Comparison of ENCODE assay signal across 10 mouse cellular contexts in genomic region chr11:109485398-109486045, GRCm38 (mm10). TPM values are rescaled to one million over a fixed set of nuclear protein-coding genes. Genes with fewer than 3 reads are reported as not detected.
DNase-seq lines count a peak whose midpoint lies in the region; ATAC-seq and TF ChIP-seq lines count a peak whose summit lies in the region.
"Had no signal": no experiment of that assay in that cellular context is flagged by ENCODE, and none has a peak within 500 bp of the region (broad histone marks: within the 10 kb centered on the region; RNA-seq: fewer than 3 reads in every experiment).

No protein-coding gene starts in this region.

- TF ChIP-seq POLR2A in bone marrow, adult 2 months (IDR thresholded peaks at IDR 0.05; ENCODE audit: borderline replicate concordance, control insufficient read depth, low read depth, low read length) = no peak
- TF ChIP-seq POLR2A in thymus, adult 2 months (IDR thresholded peaks at IDR 0.05; ENCODE audit: control insufficient read depth, extremely low read depth, insufficient read depth, low read length, poor library complexity) = no peak

- WGBS in bone marrow, adult 2 months = 64% methylated on average over 15 of the region's 15 CpGs
- 55% methylated on average over 15 of the region's 15 CpGs for WGBS in kidney, postnatal 0 days
- WGBS in liver, embryonic 16.5 days (ENCODE audit: insufficient replicate concordance) = 73% methylated on average over 15 of the region's 15 CpGs
- 92% methylated on average over 15 of the region's 15 CpGs for WGBS in thymus, adult 2 months
- 86% methylated on average over 15 of the region's 15 CpGs for WGBS in midbrain, embryonic 16.5 days

- no peak for DNase-seq in frontal cortex, postnatal 10 days (ENCODE audit: low spot score in 2 of 2)
- peak; percentile 37 for DNase-seq in kidney, postnatal 0 days (ENCODE audit: low spot score)
- DNase-seq in thymus, adult 2 months = no peak
- DNase-seq in urinary bladder, postnatal 25 days (ENCODE audit: low spot score) = no peak

- H3K36me3 ChIP-seq in kidney, postnatal 0 days (ENCODE audit: insufficient read depth, low read length) = no peaks in the 10 kb centered on the region
- H3K36me3 ChIP-seq in liver, embryonic 16.5 days (ENCODE audit: control insufficient read depth, insufficient read depth) = no peaks in the 10 kb centered on the region
- H3K36me3 ChIP-seq in thymus, adult 2 months (ENCODE audit: control insufficient read depth, insufficient read depth, low read length) = no peaks in the 10 kb centered on the region
- no peaks in the 10 kb centered on the region for H3K36me3 ChIP-seq in midbrain, embryonic 16.5 days (ENCODE audit: control insufficient read depth, insufficient read depth, low read length)
- H3K36me3 ChIP-seq: lung, embryonic 15.5 days had no signal

- peak overlapping the region; percentile 65 for H3K4me3 ChIP-seq in bone marrow, adult 2 months (replicated peaks; ENCODE audit: control insufficient read depth, low read depth, low read length)
- H3K4me3 ChIP-seq in kidney, postnatal 0 days (replicated peaks; ENCODE audit: low read depth, low read length) = no peak overlapping the region
- no peak overlapping the region for H3K4me3 ChIP-seq in liver, embryonic 16.5 days (ENCODE audit: low read depth, low read length)
- no peak overlapping the region for H3K4me3 ChIP-seq in thymus, adult 2 months (ENCODE audit: control insufficient read depth, insufficient read depth, low read length)
- H3K4me3 ChIP-seq in midbrain, embryonic 16.5 days (ENCODE audit: low read depth, low read length) = no peak overlapping the region
- H3K4me3 ChIP-seq: heart, adult 2 months; lung, embryonic 15.5 days had no signal

- no peak overlapping the region for H3K4me2 ChIP-seq in kidney, postnatal 0 days (ENCODE audit: low read length)
- H3K4me2 ChIP-seq in liver, embryonic 16.5 days (ENCODE audit: low read depth, low read length) = no peak overlapping the region
- H3K4me2 ChIP-seq in midbrain, embryonic 16.5 days (ENCODE audit: low read length) = no peak overlapping the region
- H3K4me2 ChIP-seq: lung, embryonic 15.5 days had no signal

- no peaks in the 10 kb centered on the region for H3K27me3 ChIP-seq in kidney, postnatal 0 days (ENCODE audit: insufficient read depth, low read length)
- no peaks in the 10 kb centered on the region for H3K27me3 ChIP-seq in liver, embryonic 16.5 days (ENCODE audit: control insufficient read depth, insufficient read depth, low read depth, low read length)
- no peaks in the 10 kb centered on the region for H3K27me3 ChIP-seq in thymus, adult 2 months (ENCODE audit: control insufficient read depth, insufficient read depth, low read length)
- H3K27me3 ChIP-seq in midbrain, embryonic 16.5 days (ENCODE audit: control insufficient read depth, insufficient read depth, low read depth, low read length) = no peaks in the 10 kb centered on the region
- H3K27me3 ChIP-seq: lung, embryonic 15.5 days had no signal

- no peak for TF ChIP-seq CTCF in bone marrow, adult 2 months (IDR thresholded peaks at IDR 0.05; ENCODE audit: control insufficient read depth, insufficient read depth, low read length)
- TF ChIP-seq CTCF in kidney, postnatal 0 days (IDR thresholded peaks at IDR 0.05; ENCODE audit: low read depth) = no peak
- TF ChIP-seq CTCF in thymus, adult 2 months (IDR thresholded peaks at IDR 0.05; ENCODE audit: borderline replicate concordance, control insufficient read depth, extremely low read depth, insufficient read depth, low read length, poor library complexity) = no peak

- no peaks in the 10 kb centered on the region for H3K9me3 ChIP-seq in kidney, postnatal 0 days (replicated peaks; ENCODE audit: low read length)
- H3K9me3 ChIP-seq in liver, embryonic 16.5 days (replicated peaks; ENCODE audit: control insufficient read depth, low read length) = no peaks in the 10 kb centered on the region
- H3K9me3 ChIP-seq in midbrain, embryonic 16.5 days (replicated peaks; ENCODE audit: control insufficient read depth, low read length, poor library complexity, severe bottlenecking) = no peaks in the 10 kb centered on the region
- H3K9me3 ChIP-seq: lung, embryonic 15.5 days had no signal

- H3K9ac ChIP-seq in kidney, postnatal 0 days (ENCODE audit: low read depth, low read length) = no peak overlapping the region
- no peak overlapping the region for H3K9ac ChIP-seq in liver, embryonic 16.5 days (ENCODE audit: low read depth, low read length)
- H3K9ac ChIP-seq in midbrain, embryonic 16.5 days (ENCODE audit: low read depth, low read length) = no peak overlapping the region
- H3K9ac ChIP-seq: lung, embryonic 15.5 days had no signal

- peak; percentile 18; the same call in 1 of the 2 replicates for ATAC-seq in frontal cortex, adult (ENCODE audit: low TSS enrichment)
- no peak for ATAC-seq in kidney, postnatal 0 days (replicated peaks; ENCODE audit: low FRiP score, low read depth)
- ATAC-seq in liver, embryonic 16.5 days (ENCODE audit: low read depth) = peak; percentile 36
- no peak for ATAC-seq in midbrain, embryonic 16.5 days

- peak overlapping the region; percentile 82 for H3K27ac ChIP-seq in bone marrow, adult 2 months (ENCODE audit: control insufficient read depth, insufficient read depth, low read depth, low read length, poor library complexity)
- no peak overlapping the region for H3K27ac ChIP-seq in kidney, postnatal 0 days
- no peak overlapping the region for H3K27ac ChIP-seq in liver, embryonic 16.5 days (ENCODE audit: low read length)
- H3K27ac ChIP-seq in thymus, adult 2 months (ENCODE audit: control insufficient read depth, insufficient read depth, low read length) = no peak overlapping the region
- no peak overlapping the region for H3K27ac ChIP-seq in midbrain, embryonic 16.5 days (ENCODE audit: low read length)
- H3K27ac ChIP-seq: heart, adult 2 months; lung, embryonic 15.5 days had no signal

- peaks cover 8% of the 10 kb centered on the region for H3K4me1 ChIP-seq in bone marrow, adult 2 months (ENCODE audit: control insufficient read depth, insufficient read depth, low read length)
- no peaks in the 10 kb centered on the region for H3K4me1 ChIP-seq in kidney, postnatal 0 days (replicated peaks; ENCODE audit: insufficient read depth, low read length)
- H3K4me1 ChIP-seq in liver, embryonic 16.5 days (ENCODE audit: control insufficient read depth, low read depth, low read length) = peaks cover 5% of the 10 kb centered on the region
- H3K4me1 ChIP-seq in thymus, adult 2 months (replicated peaks; ENCODE audit: control insufficient read depth, insufficient read depth, low read length) = no peaks in the 10 kb centered on the region
- no peaks in the 10 kb centered on the region for H3K4me1 ChIP-seq in midbrain, embryonic 16.5 days (ENCODE audit: control insufficient read depth, insufficient read depth, low read length)
- H3K4me1 ChIP-seq: lung, embryonic 15.5 days had no signal

RNA-seq across cellular contexts. Expression of gene Slc16a6, which starts 12.1 kb away (rescaled TPM):
- 31.3 and 50.4 TPM in 2 replicates for polyA plus RNA-seq in bone marrow, adult 2 months (2011; ENCODE audit: insufficient read depth, insufficient read length, low replicate concordance, missing spikeins)
- 5.3 and 7.8 TPM in 2 replicates for polyA plus RNA-seq in kidney, postnatal 0 days (2015; fragmentation: Nextera tagmentation; extraction: Ambion mirVana)
- polyA plus RNA-seq in liver, embryonic 16.5 days (2015; fragmentation: Nextera tagmentation; extraction: Ambion mirVana) = 32.0 and 33.4 TPM in 2 replicates
- 9.0 and 11.2 TPM in 2 replicates for polyA plus RNA-seq in thymus, adult 2 months (2012; rRNA removed)
- polyA plus RNA-seq in midbrain, embryonic 16.5 days (2015; fragmentation: Nextera tagmentation; extraction: Ambion mirVana) = 3.7 and 4.5 TPM in 2 replicates

RNA-seq across cellular contexts. Expression of gene Arsg, which starts 12.3 kb away (rescaled TPM):
- polyA plus RNA-seq in bone marrow, adult 2 months (2011; ENCODE audit: insufficient read depth, insufficient read length, low replicate concordance, missing spikeins) = 1.5 and 3.7 TPM in 2 replicates
- polyA plus RNA-seq in kidney, postnatal 0 days (2015; fragmentation: Nextera tagmentation; extraction: Ambion mirVana) = 9.1 and 9.9 TPM in 2 replicates
- 3.2 and 3.8 TPM in 2 replicates for polyA plus RNA-seq in liver, embryonic 16.5 days (2015; fragmentation: Nextera tagmentation; extraction: Ambion mirVana)
- polyA plus RNA-seq in thymus, adult 2 months (2012; rRNA removed) = 3.9 and 4.0 TPM in 2 replicates
- polyA plus RNA-seq in midbrain, embryonic 16.5 days (2015; fragmentation: Nextera tagmentation; extraction: Ambion mirVana) = 4.2 and 4.3 TPM in 2 replicates

RNA-seq across cellular contexts. Expression of gene Amz2, which starts 59.8 kb away (rescaled TPM):
- 13.3 and 19.3 TPM in 2 replicates for polyA plus RNA-seq in bone marrow, adult 2 months (2011; ENCODE audit: insufficient read depth, insufficient read length, low replicate concordance, missing spikeins)
- 30.4 and 32.8 TPM in 2 replicates for polyA plus RNA-seq in kidney, postnatal 0 days (2015; fragmentation: Nextera tagmentation; extraction: Ambion mirVana)
- polyA plus RNA-seq in liver, embryonic 16.5 days (2015; fragmentation: Nextera tagmentation; extraction: Ambion mirVana) = 10.1 and 11.4 TPM in 2 replicates
- polyA plus RNA-seq in thymus, adult 2 months (2012; rRNA removed) = 55.9 and 75.3 TPM in 2 replicates
- polyA plus RNA-seq in midbrain, embryonic 16.5 days (2015; fragmentation: Nextera tagmentation; extraction: Ambion mirVana) = 55.7 and 56.1 TPM in 2 replicates

Comparison
In these comparisons a context has a peak if more than half of its experiments do, and no peak if none do; other contexts are left out.
1. ATAC-seq: peak in frontal cortex, adult (single experiment) and liver, embryonic 16.5 days (single experiment); none in kidney, postnatal 0 days (single experiment) and midbrain, embryonic 16.5 days (single experiment).